Mouse (Mus musculus) ES-E14 (cell line): ENCODE data around the gene Narf.

Source experiments
- MAFK ChIP-seq: IDR thresholded peaks from 2 replicates; pipeline ENCODE4 v1.6.1; 2014; ENCODE audit warnings: mild to moderate bottlenecking, low read depth, low read length, inconsistent platforms; ENCODE audit not compliant: insufficient read depth
- ZC3H11A ChIP-seq: IDR thresholded peaks from 2 replicates; pipeline ENCODE4 v1.6.1; 2012; ENCODE audit warnings: low read depth, mild to moderate bottlenecking, inconsistent platforms, low read length, borderline replicate concordance

GRCm38 (mm10) chr11:121278011-121278410 lies 41.0 kb downstream of the Narf start:
- TF ChIP-seq MAFK, result no peak
- TF ChIP-seq ZC3H11A, result no peak
